Mouse (Mus musculus): ENCODE measurements around the gene Tut7. TPM values are rescaled to one million over a fixed set of nuclear protein-coding genes. Genes with fewer than 3 reads are reported as not detected.
"Not testable (repeated sequence)": the region's sequence is repeated elsewhere in the genome, so short reads cannot be mapped to it uniquely, and the experiment has no call there.

Gene Tut7
- polyA plus RNA-seq, 1 experiment from 2014 or later: 35.0 TPM

DNA sequence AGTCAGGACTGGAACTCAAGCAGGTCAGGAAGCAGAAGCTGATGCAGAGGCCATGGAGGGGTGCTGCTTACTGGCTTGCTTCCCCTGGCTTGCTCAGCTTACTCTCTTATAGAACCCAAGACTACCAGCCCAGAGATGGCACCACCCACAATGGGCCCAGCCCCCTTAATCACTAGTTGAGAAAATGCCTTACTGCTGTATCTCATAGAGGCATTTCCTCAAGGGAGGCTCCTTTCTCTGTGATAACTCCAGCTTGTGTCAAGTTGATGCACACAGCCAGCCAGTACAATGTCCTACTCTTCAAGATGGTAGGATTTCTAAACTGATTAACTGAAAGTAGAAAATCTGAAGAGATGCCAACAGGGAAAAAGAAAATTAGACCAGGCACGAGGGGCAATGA lies 100.9 kb downstream of the Tut7 start:
- not testable (repeated sequence) for H3K27me3 ChIP-seq (ENCODE audit: control insufficient read depth, insufficient read depth, low read length); H3K4me3 ChIP-seq (ENCODE audit: control insufficient read depth in 1 of 2, insufficient read depth in 1 of 2, low read depth in 1 of 2, low read length in 2 of 2); H3K27ac ChIP-seq (replicated peaks in 1 of 2; ENCODE audit: control insufficient read depth in 1 of 2, insufficient read depth in 1 of 2, low read depth in 2 of 2, low read length in 2 of 2); H3K36me3 ChIP-seq (ENCODE audit: control insufficient read depth, insufficient read depth, low read length); H3K9me3 ChIP-seq (ENCODE audit: control insufficient read depth, low read length); ATAC-seq (ENCODE audit: insufficient number of reproducible peaks, insufficient read depth, low FRiP score, low read depth); H3K4me1 ChIP-seq (ENCODE audit: control insufficient read depth in 2 of 2, insufficient read depth in 2 of 2, low read length in 2 of 2); H3K9ac ChIP-seq (ENCODE audit: low read length); H3K4me2 ChIP-seq (ENCODE audit: low read length)
- 71% methylated on average over 1 of the region's 1 CpGs for WGBS

Other genes starting within 250 kb of the Tut7 start
- gene Agtpbp1, start 237.9 kb downstream of the Tut7 start, polyA plus RNA-seq (2014; fragmentation: Nextera tagmentation; extraction: Ambion mirVana): 14.9 and 15.1 TPM in 2 replicates
- gene Naa35, start 237.9 kb downstream of the Tut7 start, polyA plus RNA-seq (2014; fragmentation: Nextera tagmentation; extraction: Ambion mirVana): 54.4 and 70.3 TPM in 2 replicates
- 46.6 and 49.2 TPM in 2 replicates for gene Golm1, start 147.3 kb downstream of the Tut7 start, polyA plus RNA-seq (2014; fragmentation: Nextera tagmentation; extraction: Ambion mirVana)
- gene 4921517D22Rik, start 129.0 kb downstream of the Tut7 start, polyA plus RNA-seq (2014; fragmentation: Nextera tagmentation; extraction: Ambion mirVana): not detected in 2 replicates
- 0.05 TPM in 1 of 2 replicates, not detected in the other for gene Spata31d1a, start 112.8 kb downstream of the Tut7 start, polyA plus RNA-seq (2014; fragmentation: Nextera tagmentation; extraction: Ambion mirVana)
- not detected in 2 replicates for gene Spata31d1b, start 110.9 kb downstream of the Tut7 start, polyA plus RNA-seq (2014; fragmentation: Nextera tagmentation; extraction: Ambion mirVana)
- not detected in 2 replicates for gene Spata31d1d, start 91.4 kb downstream of the Tut7 start, polyA plus RNA-seq (2014; fragmentation: Nextera tagmentation; extraction: Ambion mirVana)
- 0.27 TPM in 1 of 2 replicates, not detected in the other for gene 1700014D04Rik, start 76.4 kb downstream of the Tut7 start, polyA plus RNA-seq (2014; fragmentation: Nextera tagmentation; extraction: Ambion mirVana)
- gene Isca1, start 53.3 kb downstream of the Tut7 start, polyA plus RNA-seq (2014; fragmentation: Nextera tagmentation; extraction: Ambion mirVana): 213 and 236 TPM in 2 replicates
- gene Gm49354, start 40.9 kb downstream of the Tut7 start, polyA plus RNA-seq (2014; fragmentation: Nextera tagmentation; extraction: Ambion mirVana): not detected in 2 replicates